Mouse (Mus musculus): ENCODE results near the gene Zgrf1. TPM values are rescaled to one million over a fixed set of nuclear protein-coding genes. Genes with fewer than 3 reads are reported as not detected.
A peak's percentile ranks its signal among the peaks of the same experiment; 100 is the strongest.

Zgrf1 gene
- 9.9 and 10.0 TPM in 2 replicates for polyA plus RNA-seq (2016; fragmentation: Nextera tagmentation; extraction: Ambion mirVana)

DNA sequence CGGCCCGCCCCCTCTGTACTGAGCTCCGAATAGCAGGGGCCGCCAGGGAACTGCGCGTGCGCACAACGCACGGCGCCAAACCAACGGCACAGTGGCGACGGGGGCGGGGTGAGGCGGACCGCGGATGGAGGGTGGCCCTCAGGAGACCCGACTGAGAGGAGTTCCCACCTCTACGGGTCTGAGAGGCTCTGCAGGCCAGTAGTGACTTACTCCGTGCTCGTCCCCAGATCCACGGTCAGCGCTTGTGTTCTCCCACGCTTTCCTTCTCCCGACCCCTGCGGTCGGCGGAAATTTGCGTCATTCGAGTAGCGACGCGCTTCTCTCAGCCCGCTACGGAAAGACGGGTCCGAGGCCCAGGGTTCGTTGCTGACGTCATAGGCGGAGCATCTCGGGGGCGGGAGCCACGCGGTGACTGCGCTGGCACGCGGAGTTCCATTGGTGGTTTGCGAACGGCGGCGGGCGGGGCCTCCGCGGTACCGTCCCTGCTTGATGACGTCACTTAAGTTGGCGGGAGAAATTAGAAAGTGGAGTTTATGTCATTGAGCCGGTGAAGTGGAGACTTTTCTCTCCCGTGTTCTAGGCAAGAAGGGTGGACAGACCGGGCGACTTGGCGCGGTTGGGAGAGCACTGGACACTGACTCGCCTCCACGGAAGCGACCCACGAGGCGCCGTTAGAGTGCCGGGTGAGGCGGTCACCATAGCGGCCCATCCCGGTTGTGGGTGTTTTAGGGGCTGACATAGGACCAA, at the start of gene Zgrf1, which contains the start of gene Larp7:
Zgrf1 (plus strand) TSS at position 517 of the 747 bp plus-strand sequence.
Larp7 (minus strand) TSS at position 377 of the 747 bp plus-strand sequence.
- peaks cover 12% of the 10 kb centered on the region for H3K4me1 ChIP-seq (replicated peaks)
- no peaks in the 10 kb centered on the region for H3K9me3 ChIP-seq (replicated peaks)
- WGBS: under 1% methylated on average over 70 of the region's 73 CpGs
- peak within 1 kb of the TSS; percentile 68 for H3K4me3 ChIP-seq
- H3K9ac ChIP-seq: peak within 1 kb of the TSS; percentile 91
- peak within 1 kb of the TSS; percentile 97 for H3K27ac ChIP-seq (ENCODE audit: poor library complexity, severe bottlenecking)
- H3K4me2 ChIP-seq: peak within 1 kb of the TSS; percentile 76
- peak; percentile 99 for ATAC-seq (ENCODE audit: insufficient number of reproducible peaks, low FRiP score)
- H3K36me3 ChIP-seq: peaks cover 17% of the 10 kb centered on the region
- H3K27me3 ChIP-seq (replicated peaks): no peaks in the 10 kb centered on the region

DNA sequence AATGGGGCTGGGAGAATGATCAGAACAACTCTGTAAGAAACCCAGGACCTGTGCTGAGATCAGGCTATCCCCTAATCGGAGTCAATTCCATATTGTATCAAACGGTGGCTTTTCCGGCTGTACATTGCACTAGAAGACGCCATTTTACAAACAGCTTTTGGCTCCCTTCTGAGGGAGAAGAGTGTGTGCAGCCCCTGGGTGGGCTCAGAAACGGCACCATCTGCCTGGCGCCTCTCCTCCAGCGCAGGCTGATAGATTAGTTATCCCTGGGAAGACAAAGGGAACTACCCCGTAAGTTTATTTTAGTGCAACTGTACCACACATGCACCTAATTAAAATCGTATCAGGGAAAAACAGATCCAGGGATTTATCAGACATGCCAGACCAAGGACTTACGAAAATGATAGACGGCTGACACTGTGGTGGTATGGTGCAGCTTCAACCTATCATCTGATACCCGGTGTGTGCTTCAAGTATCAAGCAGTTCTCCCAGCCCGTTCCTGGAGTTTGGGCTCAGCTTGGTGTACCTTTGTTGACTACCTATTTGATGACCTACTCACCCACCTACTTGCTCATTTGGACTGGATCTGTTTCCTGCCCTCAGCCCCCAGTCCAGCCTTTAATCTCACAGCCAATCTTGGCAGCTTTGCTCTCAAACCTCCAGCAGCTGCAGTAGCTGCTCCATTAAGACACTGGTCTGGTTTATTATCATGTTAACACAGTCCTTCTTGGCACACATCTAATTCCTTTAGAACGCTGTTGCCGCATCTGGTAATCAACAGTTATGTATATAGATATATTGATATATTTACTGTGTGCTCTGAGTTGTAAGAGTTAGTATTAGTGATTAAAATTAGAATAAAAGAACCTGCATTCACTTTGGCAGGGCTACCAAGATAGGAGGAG, 45.2 kb upstream of the Zgrf1 start:
- Histone ChIP-seq H3K9me3 (replicated peaks) (no peaks in the 10 kb centered on the region), H3K4me1 (replicated peaks) (no peaks in the 10 kb centered on the region), H3K4me3 (no peak overlapping the region), H3K36me3 (no peaks in the 10 kb centered on the region), H3K27me3 (replicated peaks) (no peaks in the 10 kb centered on the region), H3K27ac (ENCODE audit: poor library complexity, severe bottlenecking) (no peak overlapping the region), H3K9ac (no peak overlapping the region), H3K4me2 (no peak overlapping the region)
- ATAC-seq (ENCODE audit: insufficient number of reproducible peaks, low FRiP score): no peak
- 65% methylated on average over 15 of the region's 15 CpGs for WGBS

DNA sequence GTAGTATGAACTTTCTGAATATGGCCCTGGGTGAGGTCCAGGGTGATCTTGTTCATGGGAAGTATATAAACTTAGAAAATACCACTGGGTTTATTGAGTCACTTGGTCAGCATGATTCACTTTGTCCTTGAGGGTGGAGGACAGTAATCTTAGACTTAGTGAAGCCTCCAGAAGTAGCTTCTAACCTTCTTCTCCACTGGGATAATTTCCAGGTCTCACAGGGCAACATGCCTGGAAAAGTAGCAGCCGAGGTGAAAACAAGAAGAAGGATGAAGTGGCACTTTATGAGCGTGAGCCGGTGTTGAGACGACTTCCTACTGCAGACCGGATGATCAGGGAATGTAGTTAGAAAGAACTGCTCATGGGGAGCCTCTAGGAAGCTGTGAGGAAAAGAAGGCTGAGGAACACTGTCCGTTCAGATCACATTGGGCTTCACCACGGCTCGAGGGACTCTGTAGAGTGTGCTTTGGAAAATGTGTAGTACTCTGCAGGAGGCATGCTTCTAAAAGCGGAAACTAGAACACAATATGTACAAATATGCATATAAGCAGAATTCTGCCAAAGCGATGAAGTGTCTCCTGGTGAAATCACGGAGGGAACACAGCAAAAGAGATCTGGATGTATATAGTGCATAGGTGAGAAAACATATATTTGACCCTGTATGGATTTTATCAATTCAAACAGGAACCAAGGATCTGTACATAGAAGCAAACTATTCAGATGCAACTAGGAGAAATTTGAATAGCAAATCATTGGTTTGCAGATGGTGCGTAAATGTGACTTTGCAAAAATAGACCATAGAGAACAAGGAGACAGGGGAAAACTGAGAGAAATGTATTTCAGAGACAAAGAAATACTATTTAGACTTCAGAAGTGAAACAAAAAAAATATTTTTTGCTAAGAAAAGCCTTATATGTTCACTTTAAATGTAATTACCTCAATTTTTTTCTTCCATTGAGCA, 41.2 kb upstream of the Zgrf1 start:
- no peak for ATAC-seq (ENCODE audit: insufficient number of reproducible peaks, low FRiP score)
- H3K4me3 ChIP-seq: no peak overlapping the region
- no peak overlapping the region for H3K27ac ChIP-seq (ENCODE audit: poor library complexity, severe bottlenecking)
- no peaks in the 10 kb centered on the region for H3K9me3 ChIP-seq (replicated peaks)
- no peaks in the 10 kb centered on the region for H3K36me3 ChIP-seq
- no peak overlapping the region for H3K9ac ChIP-seq
- no peak overlapping the region for H3K4me2 ChIP-seq
- no peaks in the 10 kb centered on the region for H3K4me1 ChIP-seq (replicated peaks)
- H3K27me3 ChIP-seq (replicated peaks): no peaks in the 10 kb centered on the region
- 78% methylated on average over 12 of the region's 12 CpGs for WGBS

DNA sequence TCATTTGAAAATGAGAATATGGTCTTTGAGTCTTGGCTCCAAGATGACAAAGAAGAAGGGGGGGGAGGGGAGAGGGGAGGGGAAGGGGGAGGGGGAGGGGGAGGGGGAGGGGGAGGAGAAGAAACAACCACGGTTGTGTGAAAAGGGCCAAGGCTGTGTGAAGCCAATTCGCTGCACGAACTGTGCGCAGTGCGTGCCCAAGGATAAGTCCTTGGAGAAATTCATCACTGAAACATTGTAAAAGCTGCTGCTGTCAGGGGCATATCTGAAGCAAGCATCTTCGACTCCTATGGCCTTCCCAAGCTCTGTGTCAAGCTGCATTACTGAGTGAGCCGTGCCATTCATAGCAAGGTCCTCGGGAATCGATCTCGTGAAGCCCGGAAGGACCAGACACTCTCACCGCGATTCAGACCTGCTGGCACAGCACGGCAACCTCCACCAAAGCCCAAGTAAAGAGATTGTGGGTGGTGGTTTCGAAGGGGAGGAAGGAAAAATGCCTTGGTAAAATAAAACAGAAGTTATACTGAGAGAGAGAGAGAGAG, 40.4 kb upstream of the Zgrf1 start:
- no peak for ATAC-seq (ENCODE audit: insufficient number of reproducible peaks, low FRiP score)
- no peaks in the 10 kb centered on the region for H3K36me3 ChIP-seq
- H3K27me3 ChIP-seq (replicated peaks): no peaks in the 10 kb centered on the region
- H3K9ac ChIP-seq: no peak overlapping the region
- H3K4me3 ChIP-seq: no peak overlapping the region
- no peaks in the 10 kb centered on the region for H3K9me3 ChIP-seq (replicated peaks)
- no peaks in the 10 kb centered on the region for H3K4me1 ChIP-seq (replicated peaks)
- no peak overlapping the region for H3K4me2 ChIP-seq
- no peak overlapping the region for H3K27ac ChIP-seq (ENCODE audit: poor library complexity, severe bottlenecking)
- WGBS: 70% methylated on average over 15 of the region's 15 CpGs

DNA sequence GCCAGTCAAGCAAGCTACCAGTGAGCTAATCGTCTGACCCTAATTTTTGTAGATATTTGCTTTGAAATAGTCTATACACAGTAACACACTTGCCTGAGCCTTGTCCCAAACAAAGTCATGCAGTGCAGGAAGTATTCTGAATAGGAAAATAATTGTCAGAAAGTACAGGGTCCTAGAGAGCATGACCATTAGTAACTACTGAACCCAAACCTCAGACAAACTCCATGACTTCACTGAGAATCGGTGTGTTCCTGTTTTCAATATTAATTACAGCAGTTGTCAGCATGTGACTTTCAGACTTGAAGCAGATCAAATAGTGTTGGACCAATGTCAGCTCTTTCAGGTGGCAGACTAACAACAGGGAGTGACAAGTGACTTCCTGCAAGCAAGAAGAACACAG, 39.6 kb upstream of the Zgrf1 start:
- H3K9me3 ChIP-seq (replicated peaks): no peaks in the 10 kb centered on the region
- no peak overlapping the region for H3K4me3 ChIP-seq
- 79% methylated on average over 2 of the region's 2 CpGs for WGBS
- H3K27ac ChIP-seq (ENCODE audit: poor library complexity, severe bottlenecking): no peak overlapping the region
- H3K27me3 ChIP-seq (replicated peaks): no peaks in the 10 kb centered on the region
- no peaks in the 10 kb centered on the region for H3K36me3 ChIP-seq
- no peak for ATAC-seq (ENCODE audit: insufficient number of reproducible peaks, low FRiP score)
- H3K9ac ChIP-seq: no peak overlapping the region
- H3K4me2 ChIP-seq: no peak overlapping the region
- no peaks in the 10 kb centered on the region for H3K4me1 ChIP-seq (replicated peaks)

DNA sequence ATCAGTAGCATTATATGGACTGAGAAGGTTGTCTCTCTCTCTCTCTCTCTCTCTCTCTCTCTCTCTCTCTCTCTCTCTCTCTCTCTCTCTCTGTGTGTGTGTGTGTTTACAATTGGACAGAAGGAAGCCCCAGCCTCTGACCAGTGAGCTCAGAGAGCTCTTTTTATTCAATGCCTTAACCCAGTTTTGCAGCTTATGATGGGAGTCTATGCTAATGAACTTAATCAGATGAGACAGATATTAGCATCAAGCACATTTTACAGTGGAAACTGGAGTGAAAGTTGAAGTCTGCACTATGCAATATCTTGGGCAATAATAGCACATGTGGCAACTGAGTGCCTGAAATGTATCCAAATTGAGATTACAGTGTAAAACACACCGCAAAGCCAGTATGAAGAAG, 38.0 kb upstream of the Zgrf1 start:
- H3K4me1 ChIP-seq (replicated peaks): no peaks in the 10 kb centered on the region; the same call in 1 of the 2 replicates
- no peak overlapping the region for H3K4me2 ChIP-seq
- ATAC-seq (ENCODE audit: insufficient number of reproducible peaks, low FRiP score): no peak
- H3K36me3 ChIP-seq: no peaks in the 10 kb centered on the region
- no peak overlapping the region for H3K27ac ChIP-seq (ENCODE audit: poor library complexity, severe bottlenecking)
- WGBS: 91% methylated on average over 1 of the region's 1 CpGs
- no peaks in the 10 kb centered on the region for H3K9me3 ChIP-seq (replicated peaks)
- no peaks in the 10 kb centered on the region for H3K27me3 ChIP-seq (replicated peaks)
- H3K4me3 ChIP-seq: no peak overlapping the region
- H3K9ac ChIP-seq: no peak overlapping the region

DNA sequence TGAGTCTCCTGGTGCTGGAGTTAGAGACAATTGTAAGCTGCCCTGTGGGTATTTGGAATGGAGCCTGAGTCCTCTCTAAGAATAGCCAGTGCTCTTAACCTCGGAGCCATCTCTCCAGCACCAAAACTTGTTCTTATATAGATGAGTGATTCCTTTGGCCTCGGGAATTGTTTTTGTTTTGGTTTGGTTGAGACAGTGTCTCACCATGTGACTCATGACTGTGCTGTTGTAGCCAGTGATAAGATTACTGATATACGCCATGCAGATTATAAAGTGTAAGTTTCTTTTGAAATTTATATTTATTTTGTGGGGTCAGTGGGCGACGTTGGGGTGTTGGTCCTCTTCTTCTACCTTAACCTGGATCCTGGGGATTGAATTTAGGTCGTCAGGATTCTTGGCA, 33.0 kb upstream of the Zgrf1 start:
- Histone ChIP-seq H3K9ac (no peak overlapping the region), H3K4me2 (no peak overlapping the region), H3K36me3 (no peaks in the 10 kb centered on the region), H3K9me3 (replicated peaks) (no peaks in the 10 kb centered on the region), H3K27ac (ENCODE audit: poor library complexity, severe bottlenecking) (no peak overlapping the region), H3K4me1 (replicated peaks) (peaks cover 8% of the 10 kb centered on the region; the same call in 1 of the 2 replicates), H3K27me3 (replicated peaks) (no peaks in the 10 kb centered on the region), H3K4me3 (no peak overlapping the region)
- no peak for ATAC-seq (ENCODE audit: insufficient number of reproducible peaks, low FRiP score)
- 64% methylated on average over 6 of the region's 6 CpGs for WGBS

DNA sequence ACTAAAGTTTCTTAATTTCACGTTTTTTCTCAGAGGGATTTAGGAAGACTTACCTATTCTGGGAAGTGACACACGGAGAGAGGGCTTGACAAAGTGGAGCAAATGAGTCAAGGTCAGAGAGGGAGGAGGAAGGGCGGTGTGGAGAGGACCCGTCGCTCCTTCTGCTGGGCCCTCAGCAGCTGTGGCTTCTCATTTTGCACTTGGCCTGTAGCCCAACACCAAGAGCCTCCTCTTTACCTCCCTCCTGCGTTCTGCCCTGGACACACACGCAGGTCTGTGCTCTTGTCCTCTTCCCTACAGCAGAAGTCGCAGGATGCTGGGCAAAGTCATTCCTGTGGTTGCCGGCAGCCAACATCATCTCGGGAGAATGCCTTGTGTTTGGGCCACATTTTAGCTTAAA, 32.1 kb upstream of the Zgrf1 start:
- ATAC-seq (ENCODE audit: insufficient number of reproducible peaks, low FRiP score): no peak
- Histone ChIP-seq H3K9me3 (replicated peaks) (no peaks in the 10 kb centered on the region), H3K36me3 (no peaks in the 10 kb centered on the region), H3K9ac (no peak overlapping the region), H3K27ac (ENCODE audit: poor library complexity, severe bottlenecking) (peak overlapping the region; percentile 16; the same call in 1 of the 2 replicates), H3K4me1 (replicated peaks) (peaks cover 14% of the 10 kb centered on the region; the same call in 1 of the 2 replicates), H3K4me2 (no peak overlapping the region), H3K27me3 (replicated peaks) (no peaks in the 10 kb centered on the region), H3K4me3 (no peak overlapping the region)
- 43% methylated on average over 10 of the region's 10 CpGs for WGBS

DNA sequence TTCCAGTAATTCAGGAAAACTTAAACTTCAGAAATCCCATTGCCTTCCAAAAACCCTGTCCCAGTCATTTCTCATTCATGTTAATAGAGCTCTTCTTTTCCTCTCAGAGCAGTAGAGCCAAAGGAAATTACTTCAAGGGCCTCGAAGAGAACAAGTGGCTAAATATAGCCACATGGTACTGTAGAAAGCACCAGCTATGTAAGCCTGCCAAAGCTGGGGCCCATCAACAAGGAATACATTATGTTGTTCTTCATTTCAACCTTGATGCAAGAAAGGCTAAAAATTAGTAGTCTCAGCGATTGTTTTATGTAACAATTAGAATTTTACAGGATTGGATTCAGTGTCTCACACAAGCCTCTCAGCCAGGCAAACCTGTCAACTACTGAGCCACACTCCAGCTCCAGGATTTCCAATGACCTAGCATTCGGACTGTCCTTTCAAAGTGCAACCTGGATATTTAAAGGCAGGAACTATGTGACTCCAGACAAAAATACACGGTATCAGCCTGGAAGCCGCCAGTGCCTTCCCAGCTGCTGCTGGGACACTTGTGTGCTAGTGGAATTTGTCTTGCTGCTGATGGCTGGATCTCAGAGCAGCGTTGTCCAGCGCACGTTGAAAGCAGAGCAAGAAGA, 28.0 kb upstream of the Zgrf1 start:
- H3K27ac ChIP-seq (ENCODE audit: poor library complexity, severe bottlenecking): peak overlapping the region; percentile 95
- H3K4me1 ChIP-seq (replicated peaks): peaks cover 16% of the 10 kb centered on the region; the same call in 1 of the 2 replicates
- 0 out of 2 replicates have a peak, but pooled peaks have one; percentile 53 for ATAC-seq (ENCODE audit: insufficient number of reproducible peaks, low FRiP score)
- peak overlapping the region; percentile 46 for H3K4me2 ChIP-seq
- no peaks in the 10 kb centered on the region for H3K9me3 ChIP-seq (replicated peaks)
- H3K4me3 ChIP-seq: no peak overlapping the region
- 43% methylated on average over 8 of the region's 8 CpGs for WGBS
- no peak overlapping the region for H3K9ac ChIP-seq
- no peaks in the 10 kb centered on the region for H3K36me3 ChIP-seq
- H3K27me3 ChIP-seq (replicated peaks): no peaks in the 10 kb centered on the region

DNA sequence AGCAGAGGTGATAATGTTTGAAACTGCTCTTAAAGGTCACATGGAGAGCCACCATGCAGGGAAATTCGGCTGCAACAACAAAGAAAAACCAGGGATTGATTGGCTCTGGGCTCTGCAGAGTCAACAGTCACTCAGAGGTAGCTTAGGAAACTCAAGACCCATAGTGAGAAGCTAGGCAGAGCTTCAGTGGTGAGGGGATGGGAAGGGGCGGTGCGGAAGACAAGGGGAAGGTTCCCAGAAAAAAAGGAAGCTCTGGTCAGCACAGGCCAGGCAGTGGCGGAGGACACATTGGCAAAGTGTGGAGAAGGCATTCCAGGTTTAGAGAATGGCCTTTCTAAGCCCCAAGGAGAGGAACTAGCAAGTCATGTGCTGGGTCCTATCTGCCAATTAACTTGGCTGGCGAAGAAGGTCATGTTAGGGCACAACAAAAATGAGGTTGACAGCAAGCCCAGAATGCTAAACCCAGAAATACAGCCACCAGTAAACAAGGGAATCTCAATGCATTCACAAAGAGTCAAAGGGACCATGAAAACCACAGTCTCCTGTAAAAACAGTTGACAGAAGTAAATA, 25.7 kb upstream of the Zgrf1 start:
- WGBS: 75% methylated on average over 5 of the region's 5 CpGs
- H3K4me3 ChIP-seq: no peak overlapping the region
- H3K4me2 ChIP-seq: no peak overlapping the region
- H3K9me3 ChIP-seq (replicated peaks): no peaks in the 10 kb centered on the region
- no peaks in the 10 kb centered on the region for H3K36me3 ChIP-seq
- no peak for ATAC-seq (ENCODE audit: insufficient number of reproducible peaks, low FRiP score)
- no peak overlapping the region for H3K9ac ChIP-seq
- no peak overlapping the region for H3K27ac ChIP-seq (ENCODE audit: poor library complexity, severe bottlenecking)
- H3K27me3 ChIP-seq (replicated peaks): no peaks in the 10 kb centered on the region
- H3K4me1 ChIP-seq (replicated peaks): peaks cover 14% of the 10 kb centered on the region; the same call in 1 of the 2 replicates
